Mouse (Mus musculus) monocyte, adult 5-6 weeks (primary cell): ENCODE measurements around the gene Sphk2. TPM values are rescaled to one million over a fixed set of nuclear protein-coding genes. Genes with fewer than 3 reads are reported as not detected.

ENCODE experiments used
- ATAC-seq: fragments of 153-309, 156-312 bp; replicated peaks from 2 replicates; pipeline ENCODE4 v1.8.0; 2017; ENCODE audit warnings: mild to moderate bottlenecking; ENCODE audit not compliant: low TSS enrichment, insufficient number of reproducible peaks, severe bottlenecking, poor library complexity, low FRiP score
- total RNA-seq: library from RNA; stranded (forward); fragments of 200-1000, 200-491, 200-594 nt; gene quantifications from 3 replicates; pipeline ENCODE4 v1.2.3, GENCODE M21; 2017

The Sphk2 gene
- total RNA-seq: 11.0 to 15.9 TPM (median 11.5 TPM) in 3 replicates

GRCm38 (mm10) chr7:45717918-45718297 is at the start of gene Sphk2:
Gene Sphk2 (minus strand): TSS chr7:45718002.
- peak; percentile 61 for ATAC-seq

GRCm38 (mm10) chr7:45767500-45767899 is 49.7 kb upstream of the Sphk2 start:
- ATAC-seq: no peak

GRCm38 (mm10) chr7:45766764-45767163 is 49.0 kb upstream of the Sphk2 start:
- no peak for ATAC-seq

GRCm38 (mm10) chr7:45765995-45766394 is 48.2 kb upstream of the Sphk2 start:
- no peak for ATAC-seq

- ATAC-seq: no peak
Observed at GRCm38 (mm10) chr7:45760151-45760550, 42.3 kb upstream of the Sphk2 start.

- ATAC-seq: no peak
Observed at GRCm38 (mm10) chr7:45759400-45759799, 41.6 kb upstream of the Sphk2 start.

GRCm38 (mm10) chr7:45755703-45756102 is 37.9 kb upstream of the Sphk2 start:
- no peak for ATAC-seq

GRCm38 (mm10) chr7:45750162-45750561 is 32.4 kb upstream of the Sphk2 start:
- no peak for ATAC-seq

GRCm38 (mm10) chr7:45749401-45749800 is 31.6 kb upstream of the Sphk2 start:
- no peak for ATAC-seq

- ATAC-seq: no peak
Observed at GRCm38 (mm10) chr7:45748110-45748509, 30.3 kb upstream of the Sphk2 start.

- ATAC-seq: no peak
Observed at GRCm38 (mm10) chr7:45747450-45747849, 29.6 kb upstream of the Sphk2 start.

GRCm38 (mm10) chr7:45746518-45746917 is 28.7 kb upstream of the Sphk2 start:
- ATAC-seq: no peak

GRCm38 (mm10) chr7:45744387-45744786 is 26.6 kb upstream of the Sphk2 start:
- ATAC-seq: peak; percentile 43; the same call in 1 of the 2 replicates

GRCm38 (mm10) chr7:45742338-45742737 is 24.5 kb upstream of the Sphk2 start:
- ATAC-seq: peak; percentile 54

- peak; percentile 69 for ATAC-seq
Observed at GRCm38 (mm10) chr7:45741777-45742176, 24.0 kb upstream of the Sphk2 start.

- peak; percentile 40 for ATAC-seq
Observed at GRCm38 (mm10) chr7:45741308-45741707, 23.5 kb upstream of the Sphk2 start.

- ATAC-seq: no peak
Observed at GRCm38 (mm10) chr7:45739820-45740219, 22.0 kb upstream of the Sphk2 start.

GRCm38 (mm10) chr7:45739162-45739763 is 21.5 kb upstream of the Sphk2 start:
- ATAC-seq: peak; percentile 71

- ATAC-seq: no peak
Observed at GRCm38 (mm10) chr7:45733477-45733876, 15.7 kb upstream of the Sphk2 start.

GRCm38 (mm10) chr7:45730727-45731431 is 13.1 kb upstream of the Sphk2 start:
- peak; percentile 36; the same call in 1 of the 2 replicates for ATAC-seq
